Mouse (Mus musculus) liver, embryonic 14.5 days (tissue): ENCODE results near the gene Uox. TPM values are rescaled to one million over a fixed set of nuclear protein-coding genes. Genes with fewer than 3 reads are reported as not detected.
A peak's percentile ranks its signal among the peaks of the same experiment; 100 is the strongest.

Experiments used
- ATAC-seq: fragments of 200-750 bp; cut with Nextera tagmentation; 2 replicates; pipeline ENCODE4 v1.8.0; 2017; ENCODE audit warnings: moderate number of reproducible peaks, mild to moderate bottlenecking, moderate library complexity; ENCODE audit not compliant: insufficient read depth
- DNase-seq, 3 experiments: peaks; one replicate each; pipeline ENCODE4 v3.0.0-alpha.2; 2012 to 2013; ENCODE audit warnings: low read depth in 3 of 3, low spot score in 3 of 3
- H3K27ac ChIP-seq: fragments of 300-500 bp; sonication (generic); 2 replicates; pipeline ENCODE4 v1.5.1; 2014; ENCODE audit warnings: moderate library complexity, mild to moderate bottlenecking, control low read depth, inconsistent platforms
- H3K27me3 ChIP-seq: fragments of 300-500 bp; sonication (generic); 2 replicates; pipeline ENCODE4 v1.6.1; 2014; ENCODE audit warnings: mild to moderate bottlenecking, low read length, moderate library complexity; ENCODE audit not compliant: control insufficient read depth, insufficient read depth
- H3K36me3 ChIP-seq: fragments of 300-500 bp; sonication (generic); replicated peaks from 2 replicates; pipeline ENCODE4 v1.6.1; 2014; ENCODE audit warnings: low read depth; ENCODE audit not compliant: control insufficient read depth, insufficient read depth
- H3K4me1 ChIP-seq, 2 experiments: fragments of 200-500 bp in 1 of 2; fragments of 300-500 bp in 1 of 2; sonication (generic) in 1 of 2; replicated peaks; 2 replicates each; pipeline ENCODE4 v1.6.1; 2012 to 2014; ENCODE audit warnings: antibody characterized with exemption in 1 of 2, inconsistent platforms in 1 of 2, low read length in 1 of 2; ENCODE audit not compliant: control insufficient read depth in 2 of 2, insufficient read depth in 2 of 2
- H3K4me2 ChIP-seq: fragments of 300-500 bp; sonication (generic); 2 replicates; pipeline ENCODE4 v1.6.1; 2014; ENCODE audit warnings: low read depth, mild to moderate bottlenecking, control low read depth, moderate library complexity
- H3K4me3 ChIP-seq, 2 experiments: fragments of 200-500 bp in 1 of 2; fragments of 300-500 bp in 1 of 2; sonication (generic) in 1 of 2; 2 replicates each; pipeline ENCODE4 v1.5.1; 2012 to 2014; ENCODE audit warnings: low read depth in 2 of 2, low read length in 2 of 2, mild to moderate bottlenecking in 2 of 2, control low read depth in 1 of 2, inconsistent platforms in 1 of 2, moderate library complexity in 1 of 2; ENCODE audit not compliant: insufficient read depth in 1 of 2
- H3K9ac ChIP-seq: fragments of 300-500 bp; sonication (generic); replicated peaks from 2 replicates; pipeline ENCODE4 v1.6.1; 2014; ENCODE audit warnings: mild to moderate bottlenecking, control low read depth, moderate library complexity
- H3K9me3 ChIP-seq: fragments of 300-500 bp; sonication (generic); 2 replicates; pipeline ENCODE4 v1.6.1; 2016; ENCODE audit warnings: low read length, mixed read lengths; ENCODE audit not compliant: control insufficient read depth
- CTCF ChIP-seq: IDR thresholded peaks from 2 replicates; pipeline ENCODE4 v1.5.1; 2016; ENCODE audit warnings: antibody characterized with exemption, low read depth, control low read depth
- EP300 ChIP-seq: IDR thresholded peaks from 2 replicates; pipeline ENCODE4 v1.6.1; 2016; ENCODE audit warnings: antibody characterized with exemption, low read depth
- WGBS: fragments of 180-500 bp; shearing (Covaris S2); extraction: QIAGEN DNeasy Blood & Tissue Kit; methylation state at CpG from one replicate; pipeline ENCODE4 v1.1.7; 2014; ENCODE audit not compliant: insufficient replicate concordance; 5-methylcytosine and 5-hydroxymethylcytosine counted together
- polyA plus RNA-seq, 2 experiments: library from polyadenylated mRNA; depleted of rRNA in 1 of 2; stranded (reverse) in 1 of 2; unstranded in 1 of 2; fragments of >200 nt; fragmentation: Nextera tagmentation in 1 of 2; extraction: Ambion mirVana in 1 of 2; gene quantifications; 2 replicates each; pipeline versions ENCODE4 v1.2.1 to v1.2.3; 2012 to 2014

The Uox gene
- polyA plus RNA-seq, 2 experiments = 4.3 to 6.4 TPM

DNA sequence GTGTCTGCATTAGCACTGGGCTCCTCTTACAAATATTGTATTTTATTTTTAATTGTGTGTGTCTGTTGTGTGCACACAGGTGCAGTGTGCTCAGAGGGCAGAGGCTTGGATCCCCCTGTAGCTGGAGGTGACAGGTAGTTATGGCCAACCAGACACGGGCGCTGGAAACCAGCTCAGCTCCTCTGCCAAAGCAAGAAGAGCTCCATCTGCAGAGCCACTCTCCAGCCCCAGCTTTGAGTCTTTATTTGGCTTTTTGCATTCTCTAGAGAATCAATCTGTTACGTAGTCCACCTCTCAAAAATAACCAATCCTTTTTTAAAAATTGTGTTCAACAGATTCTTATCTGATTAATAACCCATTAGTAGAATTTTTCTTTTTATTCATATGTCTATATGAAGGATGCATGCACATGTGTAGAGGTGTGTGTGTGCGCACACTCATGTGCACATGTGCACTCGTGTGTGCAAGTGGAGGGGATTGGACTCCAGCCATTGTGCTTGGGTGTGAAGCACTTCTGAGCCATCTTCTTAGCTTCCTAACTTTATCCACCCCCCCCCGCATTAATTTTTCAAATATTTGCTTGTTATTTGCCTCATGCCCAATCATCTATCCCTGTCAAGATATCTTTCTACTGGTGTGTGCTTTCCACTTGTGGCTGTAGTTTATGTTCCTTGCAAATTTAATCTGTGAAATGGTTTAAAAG, 29.1 kb downstream of the Uox start:
- DNase-seq (no peak), ATAC-seq (no peak)
- peaks cover 3 to 10% of the 10 kb centered on the region in 2 experiments; a peak in 3 of 4 replicates for H3K4me1 ChIP-seq
- no peaks in the 10 kb centered on the region for H3K9me3 ChIP-seq
- H3K9ac ChIP-seq = no peak overlapping the region
- 71% methylated on average over 6 of the region's 6 CpGs for WGBS
- H3K27me3 ChIP-seq = no peaks in the 10 kb centered on the region
- no peaks in the 10 kb centered on the region for H3K36me3 ChIP-seq
- no peak overlapping the region for H3K4me2 ChIP-seq
- no peak overlapping the region for H3K4me3 ChIP-seq
- H3K27ac ChIP-seq = no peak overlapping the region
- TF ChIP-seq EP300 (no peak), CTCF (no peak)

DNA sequence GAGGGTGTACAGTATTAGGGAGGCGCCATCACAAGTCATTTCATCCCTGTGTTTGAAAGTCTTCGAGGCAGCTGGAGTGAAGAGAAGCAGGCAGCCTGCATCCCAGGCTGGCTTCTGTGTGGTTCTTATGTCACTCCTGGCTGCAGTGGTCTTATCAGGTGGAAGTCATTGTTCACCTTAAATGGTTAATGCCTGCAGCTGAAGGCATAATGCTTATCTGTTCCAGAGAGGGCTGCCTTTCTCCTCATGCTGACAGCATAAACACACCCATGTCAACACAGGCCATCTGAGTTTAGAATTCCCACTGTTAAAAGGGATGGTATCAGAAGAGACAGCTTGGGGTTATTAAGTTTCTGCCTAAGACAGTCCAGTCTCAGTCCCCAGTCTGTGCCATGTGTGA, 31.0 kb downstream of the Uox start:
- no peaks in the 10 kb centered on the region for H3K36me3 ChIP-seq
- H3K9ac ChIP-seq = no peak overlapping the region
- no peaks in the 10 kb centered on the region for H3K9me3 ChIP-seq
- H3K27me3 ChIP-seq = no peaks in the 10 kb centered on the region
- H3K4me1 ChIP-seq = peaks cover 3 to 10% of the 10 kb centered on the region in 2 experiments; a peak in 3 of 4 replicates
- DNase-seq = peak; percentile 13 to 22 (median 17)
- no peak overlapping the region for H3K27ac ChIP-seq
- peak; percentile 77 for ATAC-seq
- H3K4me2 ChIP-seq = no peak overlapping the region
- WGBS = 61% methylated on average over 2 of the region's 2 CpGs
- no peak overlapping the region for H3K4me3 ChIP-seq
- TF ChIP-seq CTCF (no peak), EP300 (peak; percentile 70)

DNA sequence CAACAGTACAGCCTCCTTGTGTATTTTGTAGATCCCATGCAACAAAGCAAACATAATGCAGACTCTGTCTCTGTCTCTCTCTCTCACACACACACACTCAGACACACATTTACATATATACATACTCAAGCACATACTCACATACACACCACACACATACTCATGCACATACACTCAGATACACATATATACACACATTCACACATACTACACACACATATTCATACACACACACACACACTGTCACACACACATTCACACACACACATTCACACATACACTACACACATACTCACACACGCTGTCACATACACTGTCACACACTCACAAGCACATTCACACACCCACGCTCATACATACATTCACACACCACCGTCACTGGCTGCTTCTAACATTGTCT, 32.3 kb downstream of the Uox start:
- WGBS = 69% methylated on average over 3 of the region's 3 CpGs
- DNase-seq = no peak

DNA sequence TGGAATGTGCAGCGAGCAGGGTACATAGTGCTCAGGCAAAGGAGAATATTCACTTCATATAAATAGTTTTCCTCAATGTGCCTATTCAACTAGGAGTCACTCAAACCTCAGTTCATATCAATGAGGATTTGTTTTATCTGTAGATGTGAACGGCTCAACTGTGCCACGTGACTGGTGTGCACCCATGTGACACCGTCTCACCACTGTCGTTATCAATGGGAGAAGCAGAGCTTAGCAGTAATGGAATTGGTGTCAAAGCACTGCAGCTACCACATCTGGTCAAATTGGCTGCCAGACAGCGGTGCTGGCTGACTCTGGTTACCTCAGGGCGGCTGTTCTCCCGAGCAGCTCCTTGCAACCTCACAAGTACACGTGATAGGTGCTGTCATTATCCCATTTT, 34.4 kb downstream of the Uox start:
- no peaks in the 10 kb centered on the region for H3K36me3 ChIP-seq
- DNase-seq = no peak
- H3K4me3 ChIP-seq = no peak overlapping the region
- H3K27ac ChIP-seq = no peak overlapping the region
- no peaks in the 10 kb centered on the region for H3K27me3 ChIP-seq
- H3K9ac ChIP-seq = no peak overlapping the region
- no peak overlapping the region for H3K4me2 ChIP-seq
- ATAC-seq = no peak
- 59% methylated on average over 9 of the region's 9 CpGs for WGBS
- H3K9me3 ChIP-seq = no peaks in the 10 kb centered on the region
- H3K4me1 ChIP-seq = peaks cover 3 to 8% of the 10 kb centered on the region in 2 experiments; a peak in 2 of 4 replicates
- TF ChIP-seq CTCF = no peak
- TF ChIP-seq EP300 = no peak

More for the DNA sequence above, 32.3 kb downstream of the Uox start:
- Histone ChIP-seq H3K36me3 (no peaks in the 10 kb centered on the region), H3K27me3 (no peaks in the 10 kb centered on the region), H3K9me3 (no peaks in the 10 kb centered on the region), H3K4me1 (peaks cover 3 to 8% of the 10 kb centered on the region in 2 experiments; a peak in 3 of 4 replicates), H3K4me3 (no peak overlapping the region), H3K4me2 (no peak overlapping the region), H3K9ac (no peak overlapping the region), H3K27ac (no peak overlapping the region)
- ATAC-seq = no peak
- TF ChIP-seq CTCF (no peak), EP300 (no peak)

DNA sequence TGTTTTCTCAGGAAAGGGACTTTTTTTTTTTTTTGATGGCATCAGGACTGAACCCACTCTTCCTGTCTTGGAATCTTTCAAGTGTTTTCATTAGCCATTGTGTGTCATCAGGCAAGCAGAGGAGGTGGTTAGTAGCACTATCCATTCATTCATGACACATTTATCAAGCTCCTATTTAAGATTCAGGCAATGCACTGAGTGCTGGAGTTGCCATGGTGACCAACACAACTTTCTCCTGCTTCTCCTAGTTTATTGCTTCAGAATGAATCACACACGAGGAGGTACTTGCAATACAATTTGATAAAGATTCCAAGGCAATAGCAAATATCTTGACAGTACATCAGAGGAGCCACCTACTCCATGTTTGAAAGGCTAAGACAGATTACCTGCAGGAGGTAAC, 37.1 kb downstream of the Uox start:
- Histone ChIP-seq H3K36me3 (no peaks in the 10 kb centered on the region), H3K4me1 (no peaks in the 10 kb centered on the region), H3K27me3 (no peaks in the 10 kb centered on the region), H3K4me2 (no peak overlapping the region), H3K9ac (no peak overlapping the region), H3K9me3 (no peaks in the 10 kb centered on the region), H3K27ac (no peak overlapping the region), H3K4me3 (no peak overlapping the region)
- no peak for DNase-seq
- ATAC-seq = no peak
- 26% methylated on average over 1 of the region's 1 CpGs for WGBS
- TF ChIP-seq EP300 = no peak
- no peak for TF ChIP-seq CTCF
